Mouse (Mus musculus) limb, embryonic 15.5 days (tissue): ENCODE measurements around the gene Ola1. TPM values are rescaled to one million over a fixed set of nuclear protein-coding genes. Genes with fewer than 3 reads are reported as not detected.

Source experiments
- ATAC-seq: fragments of 200-750 bp; cut with Nextera tagmentation; 2 replicates; pipeline ENCODE4 v1.8.0; 2017; ENCODE audit warnings: low read depth, moderate TSS enrichment; ENCODE audit not compliant: insufficient number of reproducible peaks, low FRiP score, low TSS enrichment
- H3K27ac ChIP-seq: fragments of 300-500 bp; sonication (generic); 2 replicates; pipeline ENCODE4 v1.5.1; 2015; ENCODE audit warnings: moderate library complexity, mild to moderate bottlenecking, inconsistent platforms
- H3K27me3 ChIP-seq: fragments of 300-500 bp; sonication (generic); 2 replicates; pipeline ENCODE4 v1.6.1; 2015; ENCODE audit warnings: inconsistent platforms
- H3K36me3 ChIP-seq: fragments of 300-500 bp; sonication (generic); 2 replicates; pipeline ENCODE4 v1.6.1; 2015; ENCODE audit warnings: inconsistent platforms
- H3K4me1 ChIP-seq: fragments of 300-500 bp; sonication (generic); 2 replicates; pipeline ENCODE4 v1.6.1; 2015; ENCODE audit warnings: inconsistent platforms
- H3K4me2 ChIP-seq: fragments of 300-500 bp; sonication (generic); 2 replicates; pipeline ENCODE4 v1.6.1; 2015; ENCODE audit warnings: mild to moderate bottlenecking, inconsistent platforms
- H3K4me3 ChIP-seq: fragments of 300-500 bp; sonication (generic); 2 replicates; pipeline ENCODE4 v1.5.1; 2015; ENCODE audit warnings: mild to moderate bottlenecking, inconsistent platforms
- H3K9ac ChIP-seq: fragments of 300-500 bp; sonication (generic); 2 replicates; pipeline ENCODE4 v1.6.1; 2015; ENCODE audit warnings: inconsistent platforms
- H3K9me3 ChIP-seq: fragments of 300-500 bp; sonication (generic); 2 replicates; pipeline ENCODE4 v1.6.1; 2016; ENCODE audit warnings: inconsistent platforms
- WGBS: fragments of 180-500 bp; shearing (Covaris S2); methylation state at CpG from one replicate; pipeline ENCODE4 v1.1.7; 2015; 5-methylcytosine and 5-hydroxymethylcytosine counted together
- polyA plus RNA-seq: library from polyadenylated mRNA; unstranded; fragments of >200 nt; fragmentation: Nextera tagmentation; extraction: Ambion mirVana; gene quantifications from 2 replicates; pipeline ENCODE4 v1.2.1, GENCODE M21; 2015

Ola1 gene
- polyA plus RNA-seq, 1 experiment from 2014 or later = 94.3 TPM

GRCm38 (mm10) chr2:73143732-73144131 is 75.0 kb downstream of the Ola1 start:
- Histone ChIP-seq H3K36me3 (peaks cover 3% of the 10 kb centered on the region; the same call in 1 of the 2 replicates), H3K27ac (no peak overlapping the region), H3K9ac (no peak overlapping the region), H3K27me3 (no peaks in the 10 kb centered on the region), H3K4me1 (no peaks in the 10 kb centered on the region), H3K9me3 (no peaks in the 10 kb centered on the region), H3K4me2 (no peak overlapping the region), H3K4me3 (no peak overlapping the region)
- no peak for ATAC-seq
- WGBS = 51% methylated on average over 2 of the region's 2 CpGs

GRCm38 (mm10) chr2:73142832-73143470 is 75.8 kb downstream of the Ola1 start:
- WGBS = 42% methylated on average over 7 of the region's 7 CpGs
- Histone ChIP-seq H3K9ac (no peak overlapping the region), H3K9me3 (no peaks in the 10 kb centered on the region), H3K27me3 (no peaks in the 10 kb centered on the region), H3K4me2 (no peak overlapping the region), H3K4me3 (no peak overlapping the region), H3K4me1 (no peaks in the 10 kb centered on the region), H3K27ac (no peak overlapping the region), H3K36me3 (peaks cover 3% of the 10 kb centered on the region; the same call in 1 of the 2 replicates)
- ATAC-seq = no peak

- no peak for ATAC-seq
- Histone ChIP-seq H3K27me3 (no peaks in the 10 kb centered on the region), H3K4me3 (no peak overlapping the region), H3K36me3 (no peaks in the 10 kb centered on the region; the same call in 1 of the 2 replicates), H3K4me2 (no peak overlapping the region), H3K9ac (no peak overlapping the region), H3K4me1 (no peaks in the 10 kb centered on the region), H3K9me3 (no peaks in the 10 kb centered on the region), H3K27ac (no peak overlapping the region)
- WGBS = 83% methylated on average over 2 of the region's 2 CpGs
Observed at GRCm38 (mm10) chr2:73132897-73133296, 85.8 kb downstream of the Ola1 start.

GRCm38 (mm10) chr2:73127686-73128085 is 91.0 kb downstream of the Ola1 start:
- Histone ChIP-seq H3K36me3 (no peaks in the 10 kb centered on the region), H3K9ac (no peak overlapping the region), H3K4me1 (no peaks in the 10 kb centered on the region), H3K27ac (no peak overlapping the region), H3K9me3 (no peaks in the 10 kb centered on the region), H3K4me2 (no peak overlapping the region), H3K27me3 (no peaks in the 10 kb centered on the region), H3K4me3 (no peak overlapping the region)
- ATAC-seq = no peak
- WGBS = 48% methylated on average over 1 of the region's 1 CpGs

- Histone ChIP-seq H3K36me3 (no peaks in the 10 kb centered on the region), H3K4me2 (no peak overlapping the region), H3K9me3 (no peaks in the 10 kb centered on the region), H3K27me3 (no peaks in the 10 kb centered on the region), H3K9ac (no peak overlapping the region), H3K4me1 (no peaks in the 10 kb centered on the region), H3K27ac (no peak overlapping the region), H3K4me3 (no peak overlapping the region)
- WGBS = 84% methylated on average over 2 of the region's 2 CpGs
- ATAC-seq = no peak
Observed at GRCm38 (mm10) chr2:73118781-73119180, 99.9 kb downstream of the Ola1 start.

GRCm38 (mm10) chr2:73107089-73107488 is 111.6 kb downstream of the Ola1 start:
- H3K27ac ChIP-seq = no peak overlapping the region
- no peaks in the 10 kb centered on the region for H3K27me3 ChIP-seq
- H3K4me3 ChIP-seq = no peak overlapping the region
- no peaks in the 10 kb centered on the region for H3K9me3 ChIP-seq
- H3K36me3 ChIP-seq = no peaks in the 10 kb centered on the region
- ATAC-seq = no peak
- H3K9ac ChIP-seq = no peak overlapping the region
- no peak overlapping the region for H3K4me2 ChIP-seq
- WGBS = 87% methylated on average over 5 of the region's 5 CpGs
- H3K4me1 ChIP-seq = no peaks in the 10 kb centered on the region

- Histone ChIP-seq H3K27ac (no peak overlapping the region), H3K4me3 (no peak overlapping the region), H3K27me3 (no peaks in the 10 kb centered on the region), H3K4me1 (no peaks in the 10 kb centered on the region), H3K36me3 (peaks cover 8% of the 10 kb centered on the region; the same call in 1 of the 2 replicates), H3K4me2 (no peak overlapping the region), H3K9ac (no peak overlapping the region), H3K9me3 (no peaks in the 10 kb centered on the region)
- no peak for ATAC-seq
- 51% methylated on average over 3 of the region's 3 CpGs for WGBS
Observed at GRCm38 (mm10) chr2:73096491-73096890, 122.2 kb downstream of the Ola1 start.

GRCm38 (mm10) chr2:73095300-73095699 is 123.4 kb downstream of the Ola1 start:
- no peak overlapping the region for H3K4me2 ChIP-seq
- H3K27me3 ChIP-seq = no peaks in the 10 kb centered on the region
- H3K9ac ChIP-seq = no peak overlapping the region
- 80% methylated on average over 2 of the region's 2 CpGs for WGBS
- no peak overlapping the region for H3K27ac ChIP-seq
- peaks cover 8% of the 10 kb centered on the region; the same call in 1 of the 2 replicates for H3K36me3 ChIP-seq
- peaks cover 3% of the 10 kb centered on the region for H3K4me1 ChIP-seq
- no peaks in the 10 kb centered on the region for H3K9me3 ChIP-seq
- no peak overlapping the region for H3K4me3 ChIP-seq
- ATAC-seq = no peak

GRCm38 (mm10) chr2:73093032-73093431 is 125.7 kb downstream of the Ola1 start:
- H3K9ac ChIP-seq = no peak overlapping the region
- H3K4me3 ChIP-seq = no peak overlapping the region
- H3K4me1 ChIP-seq = peaks cover 9% of the 10 kb centered on the region
- WGBS = 81% methylated on average over 6 of the region's 6 CpGs
- ATAC-seq = no peak
- no peaks in the 10 kb centered on the region for H3K9me3 ChIP-seq
- no peaks in the 10 kb centered on the region for H3K27me3 ChIP-seq
- H3K27ac ChIP-seq = no peak overlapping the region
- peaks cover 8% of the 10 kb centered on the region; the same call in 1 of the 2 replicates for H3K36me3 ChIP-seq
- no peak overlapping the region for H3K4me2 ChIP-seq

GRCm38 (mm10) chr2:73091302-73091701 is 127.4 kb downstream of the Ola1 start:
- no peaks in the 10 kb centered on the region for H3K9me3 ChIP-seq
- WGBS = 61% methylated on average over 8 of the region's 8 CpGs
- ATAC-seq = no peak
- H3K9ac ChIP-seq = no peak overlapping the region
- no peak overlapping the region for H3K4me2 ChIP-seq
- H3K4me3 ChIP-seq = no peak overlapping the region
- peaks cover 9% of the 10 kb centered on the region for H3K4me1 ChIP-seq
- 0 out of 2 replicates have a peak overlapping the region, but pooled peaks have one; percentile 38 for H3K27ac ChIP-seq
- peaks cover 8% of the 10 kb centered on the region; the same call in 1 of the 2 replicates for H3K36me3 ChIP-seq
- H3K27me3 ChIP-seq = no peaks in the 10 kb centered on the region

GRCm38 (mm10) chr2:73087641-73088040 is 131.1 kb downstream of the Ola1 start:
- Histone ChIP-seq H3K9me3 (no peaks in the 10 kb centered on the region), H3K4me1 (peaks cover 15% of the 10 kb centered on the region), H3K27ac (no peak overlapping the region), H3K4me3 (no peak overlapping the region), H3K27me3 (no peaks in the 10 kb centered on the region), H3K36me3 (peaks cover 5% of the 10 kb centered on the region; the same call in 1 of the 2 replicates), H3K4me2 (no peak overlapping the region), H3K9ac (no peak overlapping the region)
- no peak for ATAC-seq
- 48% methylated on average over 3 of the region's 3 CpGs for WGBS

GRCm38 (mm10) chr2:73085669-73086304 is 132.9 kb downstream of the Ola1 start:
- Histone ChIP-seq H3K9ac (no peak overlapping the region), H3K9me3 (no peaks in the 10 kb centered on the region), H3K27me3 (no peaks in the 10 kb centered on the region), H3K27ac (no peak overlapping the region), H3K4me2 (no peak overlapping the region), H3K4me1 (peaks cover 13% of the 10 kb centered on the region), H3K4me3 (no peak overlapping the region), H3K36me3 (no peaks in the 10 kb centered on the region)
- ATAC-seq = 0 out of 2 replicates have a peak, but pooled peaks have one; percentile 63
- WGBS = 27% methylated on average over 8 of the region's 8 CpGs
